In genomic region chr2:112714648-112715047, GRCm38 (mm10) we compare ENCODE assay signal across 19 mouse cellular contexts.
A peak's percentile ranks its signal among the peaks of the same experiment; 100 is the strongest.
DNase-seq lines count a peak whose midpoint lies in the region; ATAC-seq and TF ChIP-seq lines count a peak whose summit lies in the region.
"Had no signal": no experiment of that assay in that cellular context is flagged by ENCODE, and none has a peak within 500 bp of the region (broad histone marks: within the 10 kb centered on the region; RNA-seq: fewer than 3 reads in every experiment).

No protein-coding gene starts in this region.

- H3K4me1 ChIP-seq in thymus, adult 2 months (replicated peaks; ENCODE audit: control insufficient read depth, insufficient read depth, low read length): no peaks in the 10 kb centered on the region
- H3K4me1 ChIP-seq in neural tube, embryonic 15.5 days: no peaks in the 10 kb centered on the region
- H3K4me1 ChIP-seq: kidney, embryonic 15.5 days; limb, embryonic 12.5 days had no signal

- no peaks in the 10 kb centered on the region for H3K27me3 ChIP-seq in thymus, adult 2 months (ENCODE audit: control insufficient read depth, insufficient read depth, low read length)
- no peaks in the 10 kb centered on the region for H3K27me3 ChIP-seq in neural tube, embryonic 15.5 days (replicated peaks)
- H3K27me3 ChIP-seq: kidney, embryonic 15.5 days; limb, embryonic 12.5 days had no signal

- WGBS in thymus, adult 2 months: 39% methylated on average over 4 of the region's 4 CpGs
- 85% methylated on average over 4 of the region's 4 CpGs for WGBS in neural tube, embryonic 15.5 days

- ATAC-seq in activated CD4-positive, CD25-positive, alpha-beta regulatory T cell, adult 4 months: peak; percentile 99
- ATAC-seq in neural tube, embryonic 15.5 days (ENCODE audit: low FRiP score): no peak
- ATAC-seq: forebrain, embryonic 16.5 days; intestine, postnatal 0 days; lung, postnatal 0 days; midbrain, embryonic 16.5 days had no signal

- H3K36me3 ChIP-seq in thymus, adult 2 months (ENCODE audit: control insufficient read depth, insufficient read depth, low read length): no peaks in the 10 kb centered on the region
- H3K36me3 ChIP-seq in neural tube, embryonic 15.5 days: no peaks in the 10 kb centered on the region
- H3K36me3 ChIP-seq: kidney, embryonic 15.5 days; limb, embryonic 12.5 days had no signal

- H3K4me2 ChIP-seq in neural tube, embryonic 15.5 days: no peak overlapping the region
- H3K4me2 ChIP-seq: hindbrain, embryonic 14.5 days; kidney, embryonic 15.5 days; limb, embryonic 12.5 days had no signal

- H3K9ac ChIP-seq in neural tube, embryonic 15.5 days (replicated peaks): no peak overlapping the region
- H3K9ac ChIP-seq: hindbrain, embryonic 14.5 days; kidney, embryonic 15.5 days; limb, embryonic 12.5 days; liver, embryonic 14.5 days had no signal

- no peak for TF ChIP-seq CTCF in thymus, adult 2 months (IDR thresholded peaks at IDR 0.05; ENCODE audit: borderline replicate concordance, control insufficient read depth, extremely low read depth, insufficient read depth, low read length, poor library complexity)

- TF ChIP-seq POLR2A in thymus, adult 2 months (IDR thresholded peaks at IDR 0.05; ENCODE audit: control insufficient read depth, extremely low read depth, insufficient read depth, low read length, poor library complexity): no peak

- no peak overlapping the region for H3K4me3 ChIP-seq in thymus, adult 2 months (ENCODE audit: control insufficient read depth, insufficient read depth, low read length)
- no peak overlapping the region for H3K4me3 ChIP-seq in neural tube, embryonic 15.5 days (replicated peaks)
- H3K4me3 ChIP-seq: kidney, embryonic 15.5 days; limb, embryonic 12.5 days had no signal

- DNase-seq in thymus, postnatal 0 days (ENCODE audit: low spot score): peak; percentile 39
- DNase-seq in thymus, adult 2 months: no peak
- DNase-seq in CD4-positive helper T cell, adult 2 months (ENCODE audit: low read depth, low spot score): peak; percentile 78
- peak; percentile 65 for DNase-seq in naive thymus-derived CD4-positive, alpha-beta T cell, adult 2 months (ENCODE audit: low read depth)
- DNase-seq in adrenal gland, postnatal 10 days: no peak
- DNase-seq in heart, postnatal 4 days: no peak
- DNase-seq: adrenal gland, adult 2 months; cerebellum, postnatal 10 days; right cerebral cortex, adult 18-20 months had no signal

- no peak overlapping the region for H3K27ac ChIP-seq in thymus, adult 2 months (ENCODE audit: control insufficient read depth, insufficient read depth, low read length)
- H3K27ac ChIP-seq in neural tube, embryonic 15.5 days (replicated peaks): no peak overlapping the region
- H3K27ac ChIP-seq: hindbrain, embryonic 14.5 days; kidney, embryonic 15.5 days; limb, embryonic 12.5 days; liver, embryonic 14.5 days had no signal

- H3K9me3 ChIP-seq in neural tube, embryonic 15.5 days (replicated peaks): no peaks in the 10 kb centered on the region
- H3K9me3 ChIP-seq: kidney, embryonic 15.5 days; limb, embryonic 12.5 days had no signal

Comparison
In these comparisons a context has a peak if more than half of its experiments do, and no peak if none do; other contexts are left out.
1. DNase-seq: peak in thymus, postnatal 0 days (single experiment), CD4-positive helper T cell, adult 2 months (single experiment) and naive thymus-derived CD4-positive, alpha-beta T cell, adult 2 months (single experiment); none in thymus, adult 2 months (single experiment), adrenal gland, postnatal 10 days (single experiment) and heart, postnatal 4 days (single experiment).